Mouse (Mus musculus): Measurements from ENCODE around the gene Plekhs1. TPM values are rescaled to one million over a fixed set of nuclear protein-coding genes. Genes with fewer than 3 reads are reported as not detected.
"Not testable (repeated sequence)": the region's sequence is repeated elsewhere in the genome, so short reads cannot be mapped to it uniquely, and the experiment has no call there.

Gene Plekhs1
- total RNA-seq, 1 experiment from 2014 or later = not detected

GRCm38 (mm10) chr19:56455369-56455768, 6.1 kb upstream of the Plekhs1 start:
- ATAC-seq (replicated peaks; ENCODE audit: low read depth, poor library complexity, severe bottlenecking) = no peak

GRCm38 (mm10) chr19:56457569-56457968, 3.9 kb upstream of the Plekhs1 start:
- ATAC-seq (replicated peaks; ENCODE audit: low read depth, poor library complexity, severe bottlenecking) = no peak

- ATAC-seq (replicated peaks; ENCODE audit: low read depth, poor library complexity, severe bottlenecking) = no peak
Measured at GRCm38 (mm10) chr19:56459154-56460050, 2.0 kb upstream of the Plekhs1 start.

GRCm38 (mm10) chr19:56460241-56460640, 1.2 kb upstream of the Plekhs1 start:
- ATAC-seq (replicated peaks; ENCODE audit: low read depth, poor library complexity, severe bottlenecking) = no peak

- no peak for ATAC-seq (replicated peaks; ENCODE audit: low read depth, poor library complexity, severe bottlenecking)
Measured at GRCm38 (mm10) chr19:56462786-56463185, 1.3 kb downstream of the Plekhs1 start.

- ATAC-seq (replicated peaks; ENCODE audit: low read depth, poor library complexity, severe bottlenecking) = no peak
Measured at GRCm38 (mm10) chr19:56466486-56466885, 5.0 kb downstream of the Plekhs1 start.

- no peak for ATAC-seq (replicated peaks; ENCODE audit: low read depth, poor library complexity, severe bottlenecking)
Measured at GRCm38 (mm10) chr19:56470286-56471020, 9.0 kb downstream of the Plekhs1 start.

GRCm38 (mm10) chr19:56471934-56472333, 10.5 kb downstream of the Plekhs1 start:
- ATAC-seq (replicated peaks; ENCODE audit: low read depth, poor library complexity, severe bottlenecking) = no peak

GRCm38 (mm10) chr19:56474869-56475550, 13.6 kb downstream of the Plekhs1 start:
- ATAC-seq (replicated peaks; ENCODE audit: low read depth, poor library complexity, severe bottlenecking) = peak; percentile 91

- no peak for ATAC-seq (replicated peaks; ENCODE audit: low read depth, poor library complexity, severe bottlenecking)
Measured at GRCm38 (mm10) chr19:56476546-56476945, 15.1 kb downstream of the Plekhs1 start.

GRCm38 (mm10) chr19:56477253-56477652, 15.8 kb downstream of the Plekhs1 start:
- no peak for ATAC-seq (replicated peaks; ENCODE audit: low read depth, poor library complexity, severe bottlenecking)

GRCm38 (mm10) chr19:56477832-56478231, 16.4 kb downstream of the Plekhs1 start:
- ATAC-seq (replicated peaks; ENCODE audit: low read depth, poor library complexity, severe bottlenecking) = no peak

GRCm38 (mm10) chr19:56484630-56485375, 23.4 kb downstream of the Plekhs1 start:
- ATAC-seq (replicated peaks; ENCODE audit: low read depth, poor library complexity, severe bottlenecking) = no peak

GRCm38 (mm10) chr19:56485376-56486271, 24.2 kb downstream of the Plekhs1 start:
- ATAC-seq (replicated peaks; ENCODE audit: low read depth, poor library complexity, severe bottlenecking) = 0 out of 2 replicates have a peak, but pooled peaks have one; percentile 29

- ATAC-seq (replicated peaks; ENCODE audit: low read depth, poor library complexity, severe bottlenecking) = no peak
Measured at GRCm38 (mm10) chr19:56486926-56487325, 25.5 kb downstream of the Plekhs1 start.

GRCm38 (mm10) chr19:56487339-56487738, 25.9 kb downstream of the Plekhs1 start:
- no peak for ATAC-seq (replicated peaks; ENCODE audit: low read depth, poor library complexity, severe bottlenecking)

- no peak for ATAC-seq (replicated peaks; ENCODE audit: low read depth, poor library complexity, severe bottlenecking)
Measured at GRCm38 (mm10) chr19:56489601-56490000, 28.2 kb downstream of the Plekhs1 start.

GRCm38 (mm10) chr19:56494157-56494556, 32.7 kb downstream of the Plekhs1 start:
- not testable (repeated sequence) for ATAC-seq (replicated peaks; ENCODE audit: low read depth, poor library complexity, severe bottlenecking)

- ATAC-seq (replicated peaks; ENCODE audit: low read depth, poor library complexity, severe bottlenecking) = 0 out of 2 replicates have a peak, but pooled peaks have one; percentile 22
Measured at GRCm38 (mm10) chr19:56503069-56503468, 41.6 kb downstream of the Plekhs1 start.
